Comparison of ENCODE assay signal across 8 mouse cellular contexts in the genomic region with DNA sequence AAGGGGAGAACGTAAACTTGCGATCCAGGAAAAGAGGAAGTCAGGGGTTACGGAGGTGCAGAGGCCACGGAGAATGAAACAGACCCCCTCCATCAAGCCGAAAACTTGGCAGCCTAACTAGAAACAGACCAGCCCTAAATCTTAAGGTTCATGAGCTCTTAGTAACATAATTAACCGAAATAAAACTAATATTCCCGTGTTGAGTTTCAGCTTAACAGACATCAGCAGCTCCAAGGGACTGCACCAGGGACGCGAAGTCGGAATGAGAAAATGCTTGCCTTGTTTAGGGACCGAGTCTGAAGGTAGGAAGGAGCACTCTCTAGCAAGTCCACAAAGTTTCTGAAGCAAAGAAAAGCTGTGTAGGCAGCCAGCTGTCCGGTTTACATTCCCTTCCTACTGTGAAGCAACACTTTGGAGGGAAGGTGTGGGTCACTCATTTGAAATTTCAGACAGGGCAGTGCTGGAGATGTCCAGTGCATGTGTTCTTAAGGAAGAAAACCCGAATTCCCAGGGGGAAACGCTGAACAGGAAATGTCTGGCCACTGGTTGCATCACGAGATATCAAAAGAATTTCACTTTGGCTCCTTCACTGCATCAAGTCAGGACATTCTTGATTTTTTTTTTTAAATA.
DNase-seq lines count a peak whose midpoint lies in the region; ATAC-seq and TF ChIP-seq lines count a peak whose summit lies in the region.

No protein-coding gene starts in this region.

- no peak overlapping the region for H3K4me3 ChIP-seq in kidney, postnatal 0 days (replicated peaks; ENCODE audit: low read depth, low read length)
- H3K4me3 ChIP-seq in layer of hippocampus, adult 2 months: no peak overlapping the region

- no peak overlapping the region for H3K9ac ChIP-seq in kidney, postnatal 0 days (ENCODE audit: low read depth, low read length)

- TF ChIP-seq CTCF in kidney, postnatal 0 days (IDR thresholded peaks at IDR 0.05; ENCODE audit: low read depth): no peak
- TF ChIP-seq CTCF in layer of hippocampus, adult 2 months (conservative IDR thresholded peaks at IDR 0.05): no peak

- no peaks in the 10 kb centered on the region for H3K27me3 ChIP-seq in kidney, postnatal 0 days (ENCODE audit: insufficient read depth, low read length)

- peak; percentile 46 for DNase-seq in adrenal gland, postnatal 14 days
- no peak for DNase-seq in adrenal gland, adult 18-20 months (ENCODE audit: low spot score in 2 of 2)
- DNase-seq in heart, adult 9 months (ENCODE audit: low spot score in 2 of 2): peak; percentile 86
- DNase-seq in kidney, postnatal 0 days (ENCODE audit: low spot score): peak; percentile 84
- peak; percentile 41 to 58 for DNase-seq in lung, postnatal 4 days
- no peak for DNase-seq in spleen, adult 18-20 months
- no peak for DNase-seq in layer of hippocampus, adult 2 months (ENCODE audit: low spot score in 2 of 2)
- no peak for DNase-seq in thymus, adult 18-20 months

- 9% methylated on average over 15 of the region's 15 CpGs for WGBS in kidney, postnatal 0 days

- no peak; the same call in 1 of the 2 replicates for ATAC-seq in kidney, postnatal 0 days (replicated peaks; ENCODE audit: low FRiP score, low read depth)

- peaks cover 22% of the 10 kb centered on the region for H3K4me1 ChIP-seq in kidney, postnatal 0 days (replicated peaks; ENCODE audit: insufficient read depth, low read length)

- H3K9me3 ChIP-seq in kidney, postnatal 0 days (replicated peaks; ENCODE audit: low read length): no peaks in the 10 kb centered on the region

- H3K36me3 ChIP-seq in kidney, postnatal 0 days (ENCODE audit: insufficient read depth, low read length): no peaks in the 10 kb centered on the region

- peak overlapping the region; percentile 77 for H3K27ac ChIP-seq in kidney, postnatal 0 days
- H3K27ac ChIP-seq in layer of hippocampus, adult 2 months: no peak overlapping the region

- peak overlapping the region; percentile 53 for H3K4me2 ChIP-seq in kidney, postnatal 0 days (ENCODE audit: low read length)

Comparison
In these comparisons a context has a peak if more than half of its experiments do, and no peak if none do; other contexts are left out.
1. DNase-seq: peak in adrenal gland, postnatal 14 days (single experiment), heart, adult 9 months (2 of 2), kidney, postnatal 0 days (single experiment) and lung, postnatal 4 days (2 of 2); none in adrenal gland, adult 18-20 months (0 of 2), spleen, adult 18-20 months (0 of 2), layer of hippocampus, adult 2 months (0 of 2) and thymus, adult 18-20 months (0 of 2).